Mouse (Mus musculus) G1E (cell line): Measurements from ENCODE around the gene Tapbp. TPM values are rescaled to one million over a fixed set of nuclear protein-coding genes. Genes with fewer than 3 reads are reported as not detected.
"Not testable (repeated sequence)": the region's sequence is repeated elsewhere in the genome, so short reads cannot be mapped to it uniquely, and the experiment has no call there.

Experiments used
- ATAC-seq: 2 replicates; pipeline ENCODE4 v1.8.0; 2016; ENCODE audit warnings: mild to moderate bottlenecking; ENCODE audit not compliant: insufficient number of reproducible peaks, poor library complexity, low FRiP score, severe bottlenecking; ENCODE audit errors: extremely low read depth
- DNase-seq: peaks from one replicate; pipeline ENCODE4 v3.0.0; 2012; ENCODE audit warnings: low spot score
- H3K27me3 ChIP-seq: 2 replicates; pipeline ENCODE4 v1.6.1; 2012; ENCODE audit warnings: mild to moderate bottlenecking, low read length, inconsistent platforms; ENCODE audit not compliant: insufficient read depth
- H3K36me3 ChIP-seq: replicated peaks from 2 replicates; pipeline ENCODE3; 2012; ENCODE audit warnings: mild to moderate bottlenecking, inconsistent platforms
- H3K4me1 ChIP-seq: 2 replicates; pipeline ENCODE4 v1.6.1; 2012; ENCODE audit warnings: low read depth, low read length, inconsistent platforms, mixed read lengths; ENCODE audit not compliant: insufficient read depth
- H3K4me3 ChIP-seq: 2 replicates; pipeline ENCODE4 v1.5.1; 2012; ENCODE audit warnings: low read depth, mild to moderate bottlenecking, inconsistent platforms, low read length, moderate library complexity, mixed read lengths
- H3K9me3 ChIP-seq: replicated peaks from 2 replicates; pipeline ENCODE4 v1.6.1; 2012; ENCODE audit warnings: inconsistent platforms
- CTCF ChIP-seq: IDR thresholded peaks from 2 replicates; pipeline ENCODE4 v1.5.1; 2012; ENCODE audit warnings: low read depth, low read length, inconsistent platforms, mixed read lengths
- GATA1 ChIP-seq: IDR thresholded peaks from 2 replicates; pipeline ENCODE4 v1.6.1; 2012; ENCODE audit warnings: borderline replicate concordance, low read length, inconsistent platforms, mixed read lengths
- GATA2 ChIP-seq: IDR thresholded peaks from 2 replicates; pipeline ENCODE4 v1.6.1; 2012; ENCODE audit warnings: low read depth, low read length, inconsistent platforms, borderline replicate concordance
- POLR2AphosphoS5 ChIP-seq: IDR thresholded peaks from 2 replicates; pipeline ENCODE4 v1.6.1; 2012; ENCODE audit warnings: low read depth, low read length, inconsistent platforms; ENCODE audit not compliant: insufficient replicate concordance
- TAL1 ChIP-seq: conservative IDR thresholded peaks from 2 replicates; pipeline ENCODE4 v1.6.1; 2012; ENCODE audit warnings: low read depth, low read length, inconsistent platforms, mixed read lengths
- polyA plus RNA-seq: library from polyadenylated mRNA; stranded (reverse); fragments of >175 nt; gene quantifications from 2 replicates; pipeline ENCODE4 v1.2.3, GENCODE M21; 2012
- total RNA-seq, 2 experiments: library from RNA; stranded (forward) in 1 of 2; stranded (reverse) in 1 of 2; fragments of 200-1000 nt in 1 of 2; fragments of >200 nt in 1 of 2; fragmentation: Nextera tagmentation in 1 of 2; gene quantifications; 2 replicates each; pipeline ENCODE4 v1.2.3; 2014 to 2017

Tapbp gene
- 34.0 and 43.0 TPM in 2 replicates for total RNA-seq (2014; fragmentation: Nextera tagmentation)
- 17.0 and 18.5 TPM in 2 replicates for total RNA-seq (2017)
- 142 and 157 TPM in 2 replicates for polyA plus RNA-seq

DNA sequence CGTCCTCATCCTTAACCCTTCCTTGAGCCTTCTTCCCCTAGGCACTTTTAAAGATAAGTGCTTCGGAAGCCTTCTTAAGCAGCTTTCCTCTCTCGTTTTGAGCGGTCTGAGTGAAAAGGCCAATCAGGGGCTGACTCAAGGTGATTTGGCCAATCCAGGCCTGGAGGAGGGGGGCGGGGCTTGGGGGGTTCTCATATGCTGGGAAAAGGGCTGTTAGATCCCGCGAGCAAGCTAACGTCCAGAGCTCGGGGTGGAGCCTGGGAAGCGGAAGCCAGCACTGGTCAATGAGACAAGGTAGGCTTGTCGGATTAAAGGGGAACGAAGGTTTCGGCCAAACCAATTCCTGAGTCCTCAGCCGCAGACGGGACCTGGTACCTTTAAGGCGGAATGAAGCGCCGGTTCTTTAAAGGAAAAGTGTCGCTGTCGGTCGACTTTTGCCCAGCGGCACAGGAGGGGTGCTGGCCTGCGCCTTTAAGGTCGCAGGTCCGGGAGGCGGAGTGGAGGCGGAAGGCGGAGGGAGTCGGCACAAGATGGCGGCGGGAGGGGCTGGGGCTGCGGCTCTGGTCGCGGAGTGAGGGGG, at the start of gene Tapbp, which contains the start of gene Zbtb22:
Gene Tapbp (plus strand): TSS at position 229 of the 580 bp plus-strand sequence.
Gene Zbtb22 (plus strand): TSS at position 234 of the 580 bp plus-strand sequence.
- Histone ChIP-seq H3K9me3 (peaks cover 19% of the 10 kb centered on the region), H3K27me3 (no peaks in the 10 kb centered on the region), H3K36me3 (peaks cover 67% of the 10 kb centered on the region), H3K4me1 (peaks cover 85% of the 10 kb centered on the region), H3K4me3 (peak within 1 kb of the TSS; percentile 70)
- ATAC-seq: peak; percentile 71
- TF ChIP-seq POLR2AphosphoS5: no peak
- DNase-seq: peak; percentile 95

DNA sequence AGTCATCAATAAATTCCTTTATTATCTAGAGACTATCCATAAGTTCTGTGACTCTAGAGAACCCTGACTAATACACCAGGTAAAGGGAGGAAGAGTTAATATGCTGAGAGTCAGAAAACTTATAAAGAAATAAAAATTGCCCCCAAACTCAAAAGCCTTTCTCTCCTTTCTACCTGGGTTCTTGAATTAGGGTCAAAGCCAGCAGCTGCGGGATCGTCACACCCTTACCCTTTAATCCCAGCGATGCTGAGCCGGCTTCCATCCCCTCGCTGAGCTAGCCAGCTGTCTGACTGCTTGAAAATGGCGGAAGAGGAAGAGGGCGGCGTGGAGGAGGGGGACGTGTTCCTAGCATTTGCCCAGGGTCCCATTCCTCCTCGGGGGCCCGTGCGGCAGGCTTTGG, 42.2 kb upstream of the Tapbp start, which contains the start of gene Gm7029:
Gene Gm7029 (plus strand): TSS at position 301 of the 400 bp plus-strand sequence.
- H3K4me1 ChIP-seq, H3K27me3 ChIP-seq, DNase-seq, H3K4me3 ChIP-seq, ATAC-seq, H3K9me3 ChIP-seq: not testable (repeated sequence)
- peaks cover 32% of the 10 kb centered on the region for H3K36me3 ChIP-seq

DNA sequence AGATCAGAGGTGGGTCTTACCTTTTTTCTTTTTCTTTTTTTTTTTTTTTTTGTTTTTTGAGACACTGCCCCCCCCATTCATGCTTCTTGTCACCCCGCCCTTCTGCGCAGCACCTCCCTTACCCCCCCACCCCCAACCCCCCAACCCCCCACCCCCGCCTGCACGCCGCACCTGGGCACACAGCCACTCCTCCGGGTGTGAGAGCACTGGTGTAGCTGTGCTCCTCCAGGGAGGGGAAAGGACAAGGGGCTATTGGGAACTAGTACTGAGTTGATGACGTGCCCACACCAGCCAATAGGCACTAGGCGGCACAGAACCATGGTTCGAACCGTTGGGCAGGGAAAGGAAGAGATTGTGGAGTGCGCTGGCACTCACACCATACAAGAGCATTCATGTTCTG, 41.3 kb upstream of the Tapbp start:
- Histone ChIP-seq H3K27me3 (no peaks in the 10 kb centered on the region), H3K4me3 (no peak overlapping the region), H3K4me1 (no peaks in the 10 kb centered on the region), H3K9me3 (no peaks in the 10 kb centered on the region), H3K36me3 (peaks cover 41% of the 10 kb centered on the region)
- ATAC-seq: no peak
- TF ChIP-seq POLR2AphosphoS5 (no peak), TAL1 (no peak), GATA2 (no peak), GATA1 (no peak), CTCF (no peak)
- no peak for DNase-seq

DNA sequence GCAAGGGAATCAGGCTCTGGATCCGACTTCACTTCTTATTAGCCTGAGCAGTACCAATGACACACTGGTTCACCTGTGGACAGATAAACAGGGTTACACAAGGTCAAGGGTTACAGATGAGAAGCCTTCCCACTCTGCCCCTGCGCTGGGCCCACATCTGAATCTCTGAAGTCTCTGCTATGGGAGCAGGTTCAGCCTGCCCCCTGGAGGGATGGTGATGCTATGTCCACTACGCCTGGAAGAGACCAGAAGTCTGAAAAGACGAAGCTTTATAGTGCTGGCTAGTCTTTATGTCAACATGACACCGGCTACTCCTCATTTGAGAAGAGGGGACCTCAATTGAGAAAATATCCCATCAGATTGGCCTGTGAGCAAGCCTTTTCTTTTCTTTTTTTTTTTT, 39.9 kb upstream of the Tapbp start:
- not testable (repeated sequence) for H3K4me1 ChIP-seq, H3K9me3 ChIP-seq, ATAC-seq, H3K27me3 ChIP-seq, H3K4me3 ChIP-seq, DNase-seq
- H3K36me3 ChIP-seq: peaks cover 51% of the 10 kb centered on the region

DNA sequence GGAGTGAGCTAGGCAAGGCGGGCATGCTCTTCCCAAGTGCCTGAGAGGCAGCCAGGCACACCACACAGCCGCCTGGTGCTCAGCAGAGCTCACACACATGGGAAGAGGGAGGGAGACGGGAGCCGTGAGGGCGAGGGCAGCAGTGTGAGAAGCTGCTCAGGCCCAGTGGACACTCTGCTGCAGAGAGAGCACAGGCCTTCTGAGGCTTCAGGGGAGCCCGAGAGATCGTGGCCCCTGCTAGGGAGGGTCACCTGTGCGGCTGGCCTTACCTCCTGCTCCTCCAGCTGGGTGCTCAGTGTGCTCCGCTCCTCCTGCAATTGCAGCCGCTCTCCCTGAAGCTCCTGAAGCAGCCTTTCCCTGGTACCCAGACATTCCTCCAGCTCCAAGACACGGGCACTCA, 31.4 kb upstream of the Tapbp start:
- H3K9me3 ChIP-seq, H3K4me3 ChIP-seq, H3K27me3 ChIP-seq, DNase-seq, ATAC-seq: not testable (repeated sequence)
- H3K36me3 ChIP-seq: peaks cover 67% of the 10 kb centered on the region
- peaks cover 35% of the 10 kb centered on the region for H3K4me1 ChIP-seq

DNA sequence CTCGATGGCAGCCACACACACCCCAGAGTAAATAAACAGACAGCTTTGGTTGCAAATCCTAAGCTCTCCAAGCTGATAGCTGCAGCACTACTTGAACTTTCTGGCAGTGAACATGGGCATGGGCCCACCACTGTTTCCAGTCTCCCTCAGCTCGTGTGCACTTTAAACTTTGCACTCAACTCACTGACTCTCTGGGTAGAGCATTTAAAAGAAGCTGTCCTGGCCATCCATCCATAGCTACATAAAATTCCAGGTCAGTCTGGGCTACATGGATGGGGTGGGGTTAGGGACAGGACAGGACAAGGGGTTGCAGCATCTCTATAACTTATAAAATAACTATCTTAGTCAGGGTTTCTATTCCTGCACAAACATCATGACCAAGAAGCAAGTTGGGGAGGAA, 27.9 kb upstream of the Tapbp start:
- not testable (repeated sequence) for DNase-seq, H3K9me3 ChIP-seq, H3K27me3 ChIP-seq, H3K4me3 ChIP-seq, ATAC-seq
- Histone ChIP-seq H3K36me3 (peaks cover 37% of the 10 kb centered on the region), H3K4me1 (peaks cover 32% of the 10 kb centered on the region)

DNA sequence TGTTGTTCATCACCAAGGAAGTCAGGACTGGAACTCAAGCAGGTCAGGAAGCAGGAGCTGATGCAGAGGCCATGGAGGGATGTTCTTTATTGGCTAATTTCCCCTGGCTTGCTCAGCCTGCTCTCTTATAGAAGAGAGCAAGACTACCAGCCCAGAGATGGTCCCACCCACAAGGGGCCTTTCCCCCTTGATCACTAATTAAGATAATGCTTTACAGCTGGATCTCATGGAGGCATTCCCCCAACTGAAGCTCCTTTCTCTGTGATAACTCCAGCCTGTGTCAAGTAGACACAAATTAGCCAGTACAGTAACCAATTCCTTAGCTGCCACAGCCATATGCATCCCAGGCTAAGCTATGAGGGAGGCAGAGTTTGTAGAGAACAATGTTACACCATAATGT, 27.5 kb upstream of the Tapbp start:
- not testable (repeated sequence) for H3K4me3 ChIP-seq, H3K9me3 ChIP-seq, ATAC-seq, DNase-seq, H3K27me3 ChIP-seq
- Histone ChIP-seq H3K4me1 (peaks cover 32% of the 10 kb centered on the region), H3K36me3 (peaks cover 35% of the 10 kb centered on the region)

DNA sequence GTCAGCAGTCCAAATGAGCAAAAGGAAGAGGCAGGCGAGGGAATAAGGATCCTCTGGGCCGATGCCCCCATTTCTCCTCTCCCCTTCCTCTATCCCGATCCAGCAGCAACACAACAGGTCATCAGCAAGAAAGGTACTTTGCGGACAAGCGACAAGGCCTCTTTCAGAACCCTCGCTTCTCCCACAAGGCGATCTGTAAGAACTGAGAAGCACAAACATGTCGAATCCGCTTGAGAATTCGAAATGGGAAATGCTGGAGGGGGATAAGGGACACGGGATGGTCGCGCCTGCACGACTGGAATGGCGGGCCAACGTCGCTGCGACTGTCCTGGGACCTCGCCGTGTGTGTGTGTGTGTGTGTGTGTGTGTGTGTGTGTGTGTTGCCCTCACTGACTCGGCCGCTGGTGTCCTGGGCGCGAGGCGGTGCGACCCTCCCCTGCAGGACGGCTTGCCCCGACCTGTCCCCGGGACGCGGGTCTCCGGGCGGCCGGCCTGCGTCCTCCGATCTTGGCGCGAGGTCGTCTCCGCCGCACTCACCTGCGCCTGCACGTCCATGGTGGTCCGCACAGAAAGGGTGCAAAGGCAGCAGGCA, 25.7 kb upstream of the Tapbp start:
- Histone ChIP-seq H3K36me3 (peaks cover 26% of the 10 kb centered on the region), H3K4me1 (peaks cover 32% of the 10 kb centered on the region), H3K4me3 (peak overlapping the region; percentile 85)
- H3K27me3 ChIP-seq, DNase-seq, H3K9me3 ChIP-seq, ATAC-seq: not testable (repeated sequence)
